ENCODE assay signal across 27 mouse cellular contexts in the genomic region with DNA sequence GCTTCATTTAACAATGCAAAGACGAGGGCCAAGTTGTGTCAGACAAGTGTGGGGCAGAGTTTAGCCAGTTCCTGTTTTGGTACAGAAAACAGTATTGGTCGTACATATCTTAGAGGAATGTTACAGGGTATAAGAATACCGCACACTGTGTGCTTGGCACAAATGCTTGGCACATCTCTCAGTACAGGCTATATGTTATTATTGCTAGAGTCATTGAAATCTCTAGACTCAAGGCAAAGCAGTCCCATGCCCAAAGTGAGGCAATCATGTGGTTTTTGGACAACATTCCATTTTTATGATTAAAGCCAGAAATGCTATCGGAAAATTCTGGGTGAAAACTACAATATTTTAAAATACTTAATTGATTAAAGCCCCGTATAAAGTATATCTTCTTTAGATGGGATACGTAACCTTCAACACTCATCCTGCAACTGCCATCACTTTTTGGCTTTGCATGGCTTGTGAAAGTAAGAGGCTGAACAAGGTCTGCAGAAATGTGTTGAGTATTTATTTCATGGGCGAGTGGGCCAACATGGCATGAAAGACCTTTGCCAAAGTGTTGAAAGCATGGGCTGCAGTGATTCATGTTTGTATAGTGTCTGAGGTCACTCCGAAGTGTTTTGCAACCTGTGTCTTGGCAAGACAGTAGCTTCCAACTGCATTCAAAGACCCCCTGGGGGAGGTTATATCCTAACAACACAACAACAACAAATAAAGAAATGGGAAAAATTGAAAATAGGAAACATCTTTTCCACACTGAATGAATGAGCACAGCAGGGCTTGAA.
DNase-seq lines count a peak whose midpoint lies in the region; ATAC-seq and TF ChIP-seq lines count a peak whose summit lies in the region.
"Had no signal": no experiment of that assay in that cellular context is flagged by ENCODE, and none has a peak within 500 bp of the region (broad histone marks: within the 10 kb centered on the region; RNA-seq: fewer than 3 reads in every experiment).

No protein-coding gene starts in this region.

- no peaks in the 10 kb centered on the region for H3K36me3 ChIP-seq in embryonic facial prominence, embryonic 13.5 days
- no peaks in the 10 kb centered on the region for H3K36me3 ChIP-seq in embryonic facial prominence, embryonic 10.5 days (replicated peaks)
- no peaks in the 10 kb centered on the region for H3K36me3 ChIP-seq in liver, adult 2 months (ENCODE audit: control insufficient read depth, insufficient read depth, low read length)
- H3K36me3 ChIP-seq in liver, postnatal 0 days (replicated peaks; ENCODE audit: insufficient read depth, low read length): no peaks in the 10 kb centered on the region
- no peaks in the 10 kb centered on the region for H3K36me3 ChIP-seq in forebrain, postnatal 0 days (ENCODE audit: insufficient read depth)
- H3K36me3 ChIP-seq: forebrain, embryonic 12.5 days; G1E; hindbrain, embryonic 15.5 days; kidney, embryonic 15.5 days; limb, embryonic 12.5 days; liver, embryonic 13.5 days; lung, embryonic 15.5 days; midbrain, embryonic 15.5 days had no signal

- H3K9ac ChIP-seq in embryonic facial prominence, embryonic 13.5 days: no peak overlapping the region
- no peak overlapping the region for H3K9ac ChIP-seq in liver, adult 2 months (ENCODE audit: low read depth, low read length)
- H3K9ac ChIP-seq in liver, postnatal 0 days (replicated peaks): no peak overlapping the region
- H3K9ac ChIP-seq in forebrain, postnatal 0 days: no peak overlapping the region
- H3K9ac ChIP-seq: forebrain, embryonic 12.5 days; hindbrain, embryonic 15.5 days; kidney, embryonic 15.5 days; limb, embryonic 12.5 days; liver, embryonic 13.5 days; lung, embryonic 15.5 days; midbrain, embryonic 15.5 days had no signal

- 0 out of 2 replicates have a peak overlapping the region, but pooled peaks have one; percentile 19 for H3K27ac ChIP-seq in embryonic facial prominence, embryonic 13.5 days
- H3K27ac ChIP-seq in embryonic facial prominence, embryonic 10.5 days (replicated peaks): no peak overlapping the region
- no peak overlapping the region for H3K27ac ChIP-seq in liver, adult 2 months (replicated peaks; ENCODE audit: insufficient read depth, low read depth, low read length)
- H3K27ac ChIP-seq in liver, postnatal 0 days (ENCODE audit: low read depth): no peak overlapping the region
- H3K27ac ChIP-seq in embryonic fibroblast, embryonic 13.5 days (ENCODE audit: insufficient read depth, low read length): peak overlapping the region; percentile 52; the same call in 1 of the 2 replicates
- H3K27ac ChIP-seq in forebrain, postnatal 0 days (ENCODE audit: low read depth, low read length): no peak overlapping the region
- H3K27ac ChIP-seq: forebrain, embryonic 12.5 days; hindbrain, embryonic 15.5 days; kidney, embryonic 15.5 days; limb, embryonic 12.5 days; liver, embryonic 13.5 days; lung, embryonic 15.5 days; midbrain, embryonic 15.5 days had no signal

- DNase-seq in embryonic facial prominence, embryonic 10.5 days (ENCODE audit: low spot score): no peak
- DNase-seq in liver, adult 2 months (ENCODE audit: extremely low read depth, low read depth, low spot score): peak; percentile 70
- no peak for DNase-seq in liver, postnatal 0 days
- DNase-seq in natural killer cell, adult 2 months (ENCODE audit: low spot score in 2 of 2): no peak
- DNase-seq in c-Kit-positive CD71-positive TER-119-positive erythroid progenitor cells, embryonic 14.5 days (ENCODE audit: low spot score): no peak
- no peak for DNase-seq in forebrain, postnatal 0 days
- DNase-seq: adrenal gland, postnatal 25 days; cerebellum, adult 11 months; cerebellum, postnatal 14 days; gastrocnemius, postnatal 36 days; kidney, postnatal 36 days; layer of hippocampus, postnatal 36 days; liver, embryonic 13.5 days; lung, postnatal 36 days; thymus, postnatal 25 days had no signal

- no peak overlapping the region for H3K4me2 ChIP-seq in embryonic facial prominence, embryonic 13.5 days
- H3K4me2 ChIP-seq in liver, postnatal 0 days (ENCODE audit: low read depth, low read length): no peak overlapping the region
- no peak overlapping the region for H3K4me2 ChIP-seq in forebrain, postnatal 0 days (ENCODE audit: low read depth)
- H3K4me2 ChIP-seq: forebrain, embryonic 12.5 days; hindbrain, embryonic 15.5 days; kidney, embryonic 15.5 days; limb, embryonic 12.5 days; liver, embryonic 13.5 days; lung, embryonic 15.5 days; midbrain, embryonic 15.5 days had no signal

- no peak overlapping the region for H3K4me3 ChIP-seq in embryonic facial prominence, embryonic 13.5 days
- H3K4me3 ChIP-seq in embryonic facial prominence, embryonic 10.5 days: no peak overlapping the region
- H3K4me3 ChIP-seq in liver, adult 2 months (ENCODE audit: insufficient read depth, low read depth, low read length): no peak overlapping the region
- H3K4me3 ChIP-seq in liver, postnatal 0 days (ENCODE audit: low read depth, low read length): no peak overlapping the region
- H3K4me3 ChIP-seq in embryonic fibroblast, embryonic 13.5 days (ENCODE audit: insufficient read depth, low read length): no peak overlapping the region
- H3K4me3 ChIP-seq in forebrain, postnatal 0 days (ENCODE audit: low read depth, low read length): no peak overlapping the region
- H3K4me3 ChIP-seq: forebrain, embryonic 12.5 days; hindbrain, embryonic 15.5 days; kidney, embryonic 15.5 days; limb, embryonic 12.5 days; liver, embryonic 13.5 days; lung, embryonic 15.5 days; megakaryocyte, embryonic 14.5 days; midbrain, embryonic 15.5 days had no signal

- H3K79me2 ChIP-seq in liver, adult 2 months (ENCODE audit: control insufficient read depth, insufficient read depth, low read length): no peaks in the 10 kb centered on the region

- WGBS in embryonic facial prominence, embryonic 13.5 days: 70% methylated on average over 8 of the region's 8 CpGs
- 87% methylated on average over 8 of the region's 8 CpGs for WGBS in embryonic facial prominence, embryonic 10.5 days
- 62% methylated on average over 8 of the region's 8 CpGs for WGBS in liver, adult 2 months
- 70% methylated on average over 8 of the region's 8 CpGs for WGBS in liver, postnatal 0 days (ENCODE audit: insufficient replicate concordance)
- WGBS in forebrain, postnatal 0 days: 77% methylated on average over 8 of the region's 8 CpGs

- no peak for TF ChIP-seq EP300 in liver, postnatal 0 days (IDR thresholded peaks at IDR 0.05; ENCODE audit: low read depth)

- TF ChIP-seq CTCF in liver, adult 2 months (IDR thresholded peaks at IDR 0.05; ENCODE audit: low read depth, low read length): no peak
- TF ChIP-seq CTCF in liver, postnatal 0 days (IDR thresholded peaks at IDR 0.05; ENCODE audit: low read depth): no peak
- no peak for TF ChIP-seq CTCF in embryonic fibroblast, embryonic 13.5 days (IDR thresholded peaks at IDR 0.05; ENCODE audit: borderline replicate concordance, insufficient read depth, low read length)
- TF ChIP-seq CTCF in forebrain, postnatal 0 days (IDR thresholded peaks at IDR 0.05; ENCODE audit: low read depth): no peak

- no peaks in the 10 kb centered on the region for H3K27me3 ChIP-seq in embryonic facial prominence, embryonic 13.5 days
- no peaks in the 10 kb centered on the region for H3K27me3 ChIP-seq in embryonic facial prominence, embryonic 10.5 days (replicated peaks; ENCODE audit: low read depth, poor library complexity, severe bottlenecking)
- no peaks in the 10 kb centered on the region for H3K27me3 ChIP-seq in liver, adult 2 months (ENCODE audit: control insufficient read depth, insufficient read depth, low read length)
- H3K27me3 ChIP-seq in liver, postnatal 0 days (ENCODE audit: insufficient read depth, low read length): no peaks in the 10 kb centered on the region
- H3K27me3 ChIP-seq in forebrain, postnatal 0 days (ENCODE audit: insufficient read depth, low read length): no peaks in the 10 kb centered on the region
- H3K27me3 ChIP-seq: CH12.LX; forebrain, embryonic 12.5 days; hindbrain, embryonic 15.5 days; kidney, embryonic 15.5 days; limb, embryonic 12.5 days; liver, embryonic 13.5 days; lung, embryonic 15.5 days; megakaryocyte, embryonic 14.5 days; midbrain, embryonic 15.5 days had no signal

- H3K9me3 ChIP-seq in embryonic facial prominence, embryonic 13.5 days: no peaks in the 10 kb centered on the region
- H3K9me3 ChIP-seq in embryonic facial prominence, embryonic 10.5 days: no peaks in the 10 kb centered on the region
- no peaks in the 10 kb centered on the region for H3K9me3 ChIP-seq in liver, postnatal 0 days (ENCODE audit: low read length)
- no peaks in the 10 kb centered on the region for H3K9me3 ChIP-seq in forebrain, postnatal 0 days (ENCODE audit: low read length)
- H3K9me3 ChIP-seq: forebrain, embryonic 12.5 days; G1E; hindbrain, embryonic 15.5 days; kidney, embryonic 15.5 days; limb, embryonic 12.5 days; liver, embryonic 13.5 days; lung, embryonic 15.5 days; midbrain, embryonic 15.5 days had no signal

- no peak for TF ChIP-seq POLR2A in liver, adult 2 months (IDR thresholded peaks at IDR 0.05; ENCODE audit: extremely low read depth, insufficient read depth, low read length)
- TF ChIP-seq POLR2A in embryonic fibroblast, embryonic 13.5 days (IDR thresholded peaks at IDR 0.05; ENCODE audit: low read depth, low read length): no peak; the same call in 1 of the 2 replicates

- ATAC-seq in embryonic facial prominence, embryonic 13.5 days (ENCODE audit: insufficient number of reproducible peaks, insufficient read depth, low FRiP score, low TSS enrichment, low read depth): no peak
- ATAC-seq in liver, postnatal 0 days: no peak
- ATAC-seq in forebrain, postnatal 0 days: no peak
- ATAC-seq: intestine, embryonic 16.5 days; midbrain, embryonic 15.5 days had no signal

- peaks cover 6% of the 10 kb centered on the region for H3K4me1 ChIP-seq in embryonic facial prominence, embryonic 13.5 days
- no peaks in the 10 kb centered on the region for H3K4me1 ChIP-seq in embryonic facial prominence, embryonic 10.5 days
- H3K4me1 ChIP-seq in liver, adult 2 months (ENCODE audit: control insufficient read depth, insufficient read depth, low read length): peaks cover 8% of the 10 kb centered on the region; the same call in 1 of the 2 replicates
- H3K4me1 ChIP-seq in liver, postnatal 0 days (ENCODE audit: insufficient read depth): no peaks in the 10 kb centered on the region
- H3K4me1 ChIP-seq in embryonic fibroblast, embryonic 13.5 days (ENCODE audit: control insufficient read depth, insufficient read depth, low read length): peaks cover 7% of the 10 kb centered on the region
- no peaks in the 10 kb centered on the region for H3K4me1 ChIP-seq in forebrain, postnatal 0 days (ENCODE audit: insufficient read depth)
- H3K4me1 ChIP-seq: forebrain, embryonic 12.5 days; hindbrain, embryonic 15.5 days; kidney, embryonic 15.5 days; limb, embryonic 12.5 days; liver, embryonic 13.5 days; lung, embryonic 15.5 days; megakaryocyte, embryonic 14.5 days; midbrain, embryonic 15.5 days had no signal

Comparison
In these comparisons a context has a peak if more than half of its experiments do, and no peak if none do; other contexts are left out.
1. H3K27ac ChIP-seq: peak in embryonic facial prominence, embryonic 13.5 days (single experiment) and embryonic fibroblast, embryonic 13.5 days (single experiment); none in embryonic facial prominence, embryonic 10.5 days (single experiment), liver, adult 2 months (single experiment), liver, postnatal 0 days (single experiment) and forebrain, postnatal 0 days (single experiment).